Mouse (Mus musculus): ENCODE results near the gene Tnn. TPM values are rescaled to one million over a fixed set of nuclear protein-coding genes. Genes with fewer than 3 reads are reported as not detected.

Tnn gene
- polyA plus RNA-seq, 1 experiment: 5.2 TPM

GRCm38 (mm10) chr1:160045056-160045715, 108.2 kb downstream of the Tnn start:
- peaks cover 9% of the 10 kb centered on the region; the same call in 1 of the 2 replicates for H3K4me1 ChIP-seq (ENCODE audit: control insufficient read depth, insufficient read depth, low read length)
- no peaks in the 10 kb centered on the region for H3K36me3 ChIP-seq (ENCODE audit: control insufficient read depth, insufficient read depth, low read length)
- no peaks in the 10 kb centered on the region for H3K27me3 ChIP-seq (replicated peaks; ENCODE audit: control insufficient read depth, insufficient read depth, low read length)
- WGBS: 36% methylated on average over 3 of the region's 3 CpGs
- peak overlapping the region; percentile 72 for H3K4me3 ChIP-seq (ENCODE audit: insufficient read depth, low read depth, low read length)
- TF ChIP-seq POLR2A (IDR thresholded peaks at IDR 0.05; ENCODE audit: low read depth, low read length) (no peak), CTCF (conservative IDR thresholded peaks at IDR 0.05; ENCODE audit: insufficient read depth, insufficient read length, low read depth, low read length) (no peak)
- peak overlapping the region; percentile 61 for H3K27ac ChIP-seq (ENCODE audit: insufficient read depth, low read depth, low read length)
- peak; percentile 60 for DNase-seq

GRCm38 (mm10) chr1:160044237-160045021, 109.0 kb downstream of the Tnn start, which contains the start of gene 4930523C07Rik:
Gene 4930523C07Rik, plus strand, starts transcription at chr1:160044382.
- TF ChIP-seq POLR2A (IDR thresholded peaks at IDR 0.05; ENCODE audit: low read depth, low read length) (peak; percentile 63), CTCF (conservative IDR thresholded peaks at IDR 0.05; ENCODE audit: insufficient read depth, insufficient read length, low read depth, low read length) (peak; percentile 54)
- WGBS: 1% methylated on average over 33 of the region's 33 CpGs
- Histone ChIP-seq H3K36me3 (ENCODE audit: control insufficient read depth, insufficient read depth, low read length) (no peaks in the 10 kb centered on the region), H3K27me3 (replicated peaks; ENCODE audit: control insufficient read depth, insufficient read depth, low read length) (no peaks in the 10 kb centered on the region), H3K4me3 (ENCODE audit: insufficient read depth, low read depth, low read length) (peak within 1 kb of the TSS; percentile 72), H3K4me1 (ENCODE audit: control insufficient read depth, insufficient read depth, low read length) (peaks cover 9% of the 10 kb centered on the region; the same call in 1 of the 2 replicates), H3K27ac (ENCODE audit: insufficient read depth, low read depth, low read length) (peak within 1 kb of the TSS; percentile 61)
- peak; percentile 86 for DNase-seq

- H3K4me1 ChIP-seq (ENCODE audit: control insufficient read depth, insufficient read depth, low read length): 0 out of 2 replicates have a peak, but pooled peaks cover 2% of the 10 kb centered on the region
- no peaks in the 10 kb centered on the region for H3K36me3 ChIP-seq (ENCODE audit: control insufficient read depth, insufficient read depth, low read length)
- no peaks in the 10 kb centered on the region for H3K27me3 ChIP-seq (replicated peaks; ENCODE audit: control insufficient read depth, insufficient read depth, low read length)
- no peak for DNase-seq
- 80% methylated on average over 13 of the region's 13 CpGs for WGBS
- H3K27ac ChIP-seq (ENCODE audit: insufficient read depth, low read depth, low read length): no peak overlapping the region
- no peak overlapping the region for H3K4me3 ChIP-seq (ENCODE audit: insufficient read depth, low read depth, low read length)
- TF ChIP-seq CTCF (conservative IDR thresholded peaks at IDR 0.05; ENCODE audit: insufficient read depth, insufficient read length, low read depth, low read length): no peak
- no peak for TF ChIP-seq POLR2A (IDR thresholded peaks at IDR 0.05; ENCODE audit: low read depth, low read length)
Measured at GRCm38 (mm10) chr1:160043271-160043975, 110.0 kb downstream of the Tnn start.

- Histone ChIP-seq H3K27me3 (replicated peaks; ENCODE audit: control insufficient read depth, insufficient read depth, low read length) (no peaks in the 10 kb centered on the region), H3K27ac (ENCODE audit: insufficient read depth, low read depth, low read length) (no peak overlapping the region), H3K4me3 (ENCODE audit: insufficient read depth, low read depth, low read length) (no peak overlapping the region), H3K4me1 (ENCODE audit: control insufficient read depth, insufficient read depth, low read length) (no peaks in the 10 kb centered on the region), H3K36me3 (ENCODE audit: control insufficient read depth, insufficient read depth, low read length) (no peaks in the 10 kb centered on the region)
- 80% methylated on average over 7 of the region's 7 CpGs for WGBS
- DNase-seq: no peak
- TF ChIP-seq CTCF (conservative IDR thresholded peaks at IDR 0.05; ENCODE audit: insufficient read depth, insufficient read length, low read depth, low read length): no peak
- no peak for TF ChIP-seq POLR2A (IDR thresholded peaks at IDR 0.05; ENCODE audit: low read depth, low read length)
Measured at GRCm38 (mm10) chr1:160042351-160042750, 111.0 kb downstream of the Tnn start.

GRCm38 (mm10) chr1:160041264-160041775, 112.1 kb downstream of the Tnn start:
- no peak for DNase-seq
- H3K4me3 ChIP-seq (ENCODE audit: insufficient read depth, low read depth, low read length): no peak overlapping the region
- H3K36me3 ChIP-seq (ENCODE audit: control insufficient read depth, insufficient read depth, low read length): no peaks in the 10 kb centered on the region
- 0 out of 2 replicates have a peak, but pooled peaks cover 3% of the 10 kb centered on the region for H3K4me1 ChIP-seq (ENCODE audit: control insufficient read depth, insufficient read depth, low read length)
- H3K27ac ChIP-seq (ENCODE audit: insufficient read depth, low read depth, low read length): no peak overlapping the region
- no peaks in the 10 kb centered on the region for H3K27me3 ChIP-seq (replicated peaks; ENCODE audit: control insufficient read depth, insufficient read depth, low read length)
- TF ChIP-seq POLR2A (IDR thresholded peaks at IDR 0.05; ENCODE audit: low read depth, low read length): no peak
- TF ChIP-seq CTCF (conservative IDR thresholded peaks at IDR 0.05; ENCODE audit: insufficient read depth, insufficient read length, low read depth, low read length): no peak
- WGBS: 90% methylated on average over 7 of the region's 7 CpGs

GRCm38 (mm10) chr1:160039951-160040645, 113.3 kb downstream of the Tnn start:
- WGBS: 62% methylated on average over 7 of the region's 7 CpGs
- TF ChIP-seq POLR2A (IDR thresholded peaks at IDR 0.05; ENCODE audit: low read depth, low read length) (no peak), CTCF (conservative IDR thresholded peaks at IDR 0.05; ENCODE audit: insufficient read depth, insufficient read length, low read depth, low read length) (no peak)
- no peaks in the 10 kb centered on the region for H3K36me3 ChIP-seq (ENCODE audit: control insufficient read depth, insufficient read depth, low read length)
- no peaks in the 10 kb centered on the region for H3K27me3 ChIP-seq (replicated peaks; ENCODE audit: control insufficient read depth, insufficient read depth, low read length)
- 0 out of 2 replicates have a peak, but pooled peaks cover 3% of the 10 kb centered on the region for H3K4me1 ChIP-seq (ENCODE audit: control insufficient read depth, insufficient read depth, low read length)
- no peak for DNase-seq
- H3K4me3 ChIP-seq (ENCODE audit: insufficient read depth, low read depth, low read length): no peak overlapping the region
- no peak overlapping the region for H3K27ac ChIP-seq (ENCODE audit: insufficient read depth, low read depth, low read length)
